Mouse (Mus musculus) left cerebral cortex, postnatal 36 days (tissue): ENCODE measurements around the gene Fgfr2. TPM values are rescaled to one million over a fixed set of nuclear protein-coding genes. Genes with fewer than 3 reads are reported as not detected.

ENCODE experiments used
- DNase-seq, 2 experiments: peaks; one replicate each; pipeline ENCODE4 v3.0.0; 2021 to 2022; ENCODE audit warnings: low spot score in 2 of 2, mixed read lengths in 1 of 2
- intact Hi-C: fragments of 180-260 bp; cut with DNase I; formaldehyde crosslinking; loops from one replicate; pipeline ENCODE4 v1.15.1; 2025
- total RNA-seq, 2 experiments: library from RNA; stranded (reverse); gene quantifications; 2 replicates each; pipeline ENCODE4 v1.2.3; 2021

The Fgfr2 gene
- total RNA-seq, 2 experiments from 2014 or later, result 41.6 to 46.6 TPM

GRCm38 (mm10) chr7:130935793-130936471 is 2187.2 kb downstream of the Fgfr2 start, which contains the start of gene Htra1:
Gene Htra1, plus strand, starts transcription at chr7:130936111.
- intact Hi-C loops, result no loop called here
- DNase-seq, result peak; percentile 75 to 78

DNA sequence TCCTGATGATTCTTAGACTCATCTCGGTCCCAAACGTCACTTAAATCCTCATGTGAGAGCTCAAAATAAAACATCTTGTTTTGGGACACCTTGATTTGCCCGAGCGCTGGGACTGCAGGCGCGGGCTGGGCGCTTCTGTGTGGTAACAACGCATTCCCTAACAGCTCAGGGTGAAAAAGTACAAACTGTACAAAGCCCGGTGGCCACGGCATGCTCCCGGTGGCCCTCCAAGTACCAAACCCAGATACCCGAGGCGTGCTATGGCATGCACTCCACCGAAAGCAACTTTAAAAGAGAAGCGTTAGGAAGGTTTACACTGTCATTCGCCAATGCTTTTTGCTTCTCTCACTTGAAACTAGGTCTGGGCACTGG is 2187.7 kb downstream of the Fgfr2 start:
- intact Hi-C loops, result no loop called here
- DNase-seq, result no peak

DNA sequence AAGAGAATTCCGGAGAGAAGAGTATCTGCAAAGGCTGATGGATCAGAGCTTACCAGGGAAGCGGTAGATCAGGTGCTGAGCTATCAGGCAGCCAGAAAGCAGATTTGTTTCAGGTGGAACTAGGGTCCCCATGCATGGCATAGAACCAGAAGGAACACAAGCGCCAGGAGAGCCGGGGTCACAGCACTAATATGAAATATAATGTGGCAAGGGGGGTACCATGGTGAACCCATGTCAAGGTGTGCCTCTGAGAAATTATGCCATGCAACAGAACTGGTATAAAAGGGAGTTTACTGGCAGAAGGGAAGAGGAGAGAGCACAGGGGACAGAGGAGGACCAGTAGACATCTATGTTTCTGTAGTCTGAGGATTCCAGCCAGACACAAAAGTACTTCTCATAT is 2188.5 kb downstream of the Fgfr2 start:
- intact Hi-C loops, result no loop called here
- DNase-seq, result no peak

- no peak for DNase-seq
- intact Hi-C loops, result no loop called here
These were observed 2190.2 kb downstream of the Fgfr2 start for GRCm38 (mm10) chr7:130932921-130933320.

GRCm38 (mm10) chr7:130930401-130930800 is 2192.7 kb downstream of the Fgfr2 start:
- intact Hi-C loops, result no loop called here
- no peak for DNase-seq

GRCm38 (mm10) chr7:130922981-130923731 is 2200.0 kb downstream of the Fgfr2 start:
- peak; percentile 25 to 30 for DNase-seq
- intact Hi-C loops, result no loop called here

DNA sequence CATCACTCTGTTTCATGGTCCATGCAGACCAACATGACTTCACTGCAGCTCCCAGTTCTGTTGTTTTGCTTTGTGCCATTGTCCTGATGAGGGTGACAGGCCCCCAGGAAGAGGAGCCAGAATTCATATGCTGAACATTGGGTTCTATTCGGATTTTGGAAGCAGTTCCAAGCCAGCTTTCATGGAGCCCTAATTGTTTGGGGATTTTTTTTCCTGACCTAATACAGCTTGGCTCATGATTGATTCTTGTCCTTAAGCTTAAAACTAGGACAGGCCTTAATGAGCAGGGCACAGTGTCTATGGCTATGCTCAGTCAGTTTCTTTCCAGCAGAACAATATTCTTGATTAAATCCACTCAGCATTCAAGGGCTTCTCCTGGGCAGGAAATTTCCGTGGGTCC is 2204.9 kb downstream of the Fgfr2 start:
- DNase-seq, result no peak
- intact Hi-C loops, result no loop called here

DNA sequence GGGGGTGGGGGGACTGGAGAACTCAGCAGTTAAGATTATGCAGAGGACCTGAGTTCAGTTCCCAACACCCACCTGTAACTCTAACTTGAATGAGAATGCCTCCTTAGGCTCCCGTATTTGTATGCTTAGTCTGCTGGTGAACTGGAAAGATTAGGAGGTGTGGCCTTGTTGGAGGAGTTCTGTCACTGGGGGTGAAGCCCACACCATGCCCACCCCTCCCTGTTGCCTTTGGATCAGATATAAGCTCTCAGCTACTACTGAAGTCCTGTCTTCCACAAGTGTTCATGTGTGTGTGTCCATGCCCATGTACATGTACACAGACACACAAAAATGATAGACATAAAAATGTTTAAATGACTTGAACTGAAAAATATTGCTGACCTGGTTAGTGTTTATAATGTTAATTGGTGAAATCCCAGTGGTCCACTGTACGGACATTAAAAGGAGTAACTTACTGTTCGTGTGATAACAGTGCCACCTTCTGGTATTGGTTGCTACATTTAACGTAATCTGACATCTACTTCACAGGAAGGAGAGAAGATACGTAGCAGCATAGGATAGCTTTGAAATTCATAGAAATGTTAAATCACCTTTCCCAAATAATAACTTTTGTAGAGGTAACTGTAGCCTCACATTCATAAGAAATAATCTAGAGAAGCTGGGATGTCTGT is 2208.3 kb downstream of the Fgfr2 start:
- no peak for DNase-seq
- intact Hi-C loops, result loop anchor here (2.0 kb wide), 2 partner anchors 88 to 144 kb away; no protein-coding TSS in a partner anchor

- intact Hi-C loops, result no loop called here
- no peak for DNase-seq
These were observed 2212.3 kb downstream of the Fgfr2 start for GRCm38 (mm10) chr7:130910841-130911240.

- intact Hi-C loops, result loop anchor here (5.0 kb wide), 1 partner anchor 37 kb away; the partner anchor contains the start of gene Plekha1
These were observed 2218.4 kb downstream of the Fgfr2 start for GRCm38 (mm10) chr7:130904571-130905365.

GRCm38 (mm10) chr7:130903505-130904074 is 2219.6 kb downstream of the Fgfr2 start:
- DNase-seq, result peak; percentile 58 to 72
- intact Hi-C loops, result loop anchor here (5.0 kb wide), 1 partner anchor 36 kb away; the partner anchor contains the start of gene Plekha1

More at GRCm38 (mm10) chr7:130904571-130905365, 2218.4 kb downstream of the Fgfr2 start:
- no peak for DNase-seq

GRCm38 (mm10) chr7:130902929-130903328 is 2220.2 kb downstream of the Fgfr2 start:
- no peak for DNase-seq
- intact Hi-C loops, result loop anchor here (5.0 kb wide), 1 partner anchor 36 kb away; the partner anchor contains the start of gene Plekha1

- no peak for DNase-seq
- intact Hi-C loops, result loop anchor here (5.0 kb wide), 1 partner anchor 33 kb away; the partner anchor contains the start of gene Plekha1
These were observed 2222.8 kb downstream of the Fgfr2 start for GRCm38 (mm10) chr7:130900233-130900848.

GRCm38 (mm10) chr7:130898373-130898772 is 2224.8 kb downstream of the Fgfr2 start:
- no peak for DNase-seq

GRCm38 (mm10) chr7:130897201-130897600 is 2225.9 kb downstream of the Fgfr2 start:
- intact Hi-C loops, result loop anchor here (5.0 kb wide), 1 partner anchor 70 kb away; no protein-coding TSS in a partner anchor
- DNase-seq, result no peak

More at GRCm38 (mm10) chr7:130898373-130898772, 2224.8 kb downstream of the Fgfr2 start:
- intact Hi-C loops, result loop anchor here (5.0 kb wide), 1 partner anchor 71 kb away; no protein-coding TSS in a partner anchor

DNA sequence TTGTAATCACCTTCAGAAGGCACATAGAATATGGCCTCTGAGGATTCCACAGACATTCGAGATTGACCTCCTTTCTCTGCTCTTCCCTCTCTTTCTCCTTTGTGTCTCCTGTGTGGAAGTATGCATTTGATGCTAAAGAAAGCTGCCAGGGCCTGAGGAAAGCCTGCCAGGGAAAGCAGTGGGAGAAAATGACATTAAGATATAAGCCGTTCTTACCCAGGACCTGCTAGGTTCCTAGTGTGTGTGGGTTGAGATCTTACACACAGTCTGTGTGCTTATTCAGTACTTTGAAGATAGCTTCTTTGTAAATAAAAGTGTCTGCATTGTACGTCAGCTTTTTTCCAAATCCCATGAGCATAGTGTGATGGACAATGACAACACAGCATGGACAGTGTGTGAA is 2227.1 kb downstream of the Fgfr2 start:
- intact Hi-C loops, result loop anchor here (5.0 kb wide), 1 partner anchor 69 kb away; no protein-coding TSS in a partner anchor
- peak; percentile 39 to 46 for DNase-seq

GRCm38 (mm10) chr7:130895618-130895945 is 2227.6 kb downstream of the Fgfr2 start:
- intact Hi-C loops, result loop anchor here (5.0 kb wide), 1 partner anchor 68 kb away; no protein-coding TSS in a partner anchor
- no peak for DNase-seq

DNA sequence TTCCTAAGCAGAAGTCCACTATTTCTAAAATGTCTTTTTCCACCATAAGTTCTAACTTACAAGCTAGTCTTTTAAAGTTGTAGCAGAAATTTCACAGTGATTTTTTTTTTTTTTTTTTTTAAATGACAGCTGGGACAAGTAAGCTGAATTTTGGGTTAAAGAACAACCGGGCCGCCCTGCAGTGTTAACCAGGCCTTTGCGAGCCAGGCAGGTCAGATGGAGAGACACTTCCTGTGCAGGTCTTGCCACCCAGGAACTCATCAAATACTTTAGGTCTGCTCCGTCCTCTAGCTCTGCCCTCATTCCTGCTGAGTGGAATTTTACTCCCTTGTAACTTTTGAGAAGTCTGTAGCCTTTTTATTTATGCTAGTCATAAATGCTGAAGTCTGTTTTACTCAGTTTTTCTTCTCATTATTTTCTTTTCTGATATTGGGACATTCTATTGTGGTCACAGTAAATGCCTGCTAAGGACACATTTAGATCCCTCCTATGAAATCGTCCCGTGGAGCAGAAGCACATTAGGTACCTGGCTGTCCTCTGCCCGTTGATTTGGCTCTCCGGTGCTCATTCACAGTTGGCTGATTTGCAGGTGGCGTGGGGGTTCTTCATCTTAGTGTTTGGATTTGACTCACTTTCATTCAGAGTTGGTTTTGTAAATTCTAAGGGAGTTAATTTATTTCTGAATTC is 2228.1 kb downstream of the Fgfr2 start:
- DNase-seq, result no peak

More for the DNA sequence above, 2228.1 kb downstream of the Fgfr2 start:
- intact Hi-C loops, result loop anchor here (5.0 kb wide), 1 partner anchor 68 kb away; no protein-coding TSS in a partner anchor
